Mouse (Mus musculus) midbrain, embryonic 14.5 days (tissue): ENCODE results near the gene Gm21969. TPM values are rescaled to one million over a fixed set of nuclear protein-coding genes. Genes with fewer than 3 reads are reported as not detected.

Experiments used
- ATAC-seq: fragments of 200-750 bp; cut with Nextera tagmentation; 2 replicates; pipeline ENCODE4 v1.8.0; 2017; ENCODE audit warnings: moderate number of reproducible peaks, moderate library complexity; ENCODE audit not compliant: low FRiP score, low TSS enrichment
- DNase-seq: peaks from one replicate; pipeline ENCODE4 v3.0.0-alpha.2; 2015
- H3K27ac ChIP-seq: fragments of 300-500 bp; sonication (generic); replicated peaks from 2 replicates; pipeline ENCODE4 v1.5.1; 2014; ENCODE audit warnings: mild to moderate bottlenecking, low read depth, low read length, moderate library complexity
- H3K27me3 ChIP-seq: fragments of 300-500 bp; sonication (generic); 2 replicates; pipeline ENCODE4 v1.6.1; 2014; ENCODE audit warnings: low read length, control low read depth, mixed read lengths; ENCODE audit not compliant: control insufficient read depth, insufficient read depth
- H3K36me3 ChIP-seq: fragments of 300-500 bp; sonication (generic); 2 replicates; pipeline ENCODE4 v1.6.1; 2014; ENCODE audit warnings: low read length, control low read depth; ENCODE audit not compliant: control insufficient read depth, insufficient read depth
- H3K4me1 ChIP-seq: fragments of 300-500 bp; sonication (generic); 2 replicates; pipeline ENCODE4 v1.6.1; 2014; ENCODE audit warnings: mild to moderate bottlenecking, antibody characterized with exemption, low read length, control low read depth; ENCODE audit not compliant: control insufficient read depth, insufficient read depth
- H3K4me2 ChIP-seq: fragments of 300-500 bp; sonication (generic); 2 replicates; pipeline ENCODE4 v1.6.1; 2014; ENCODE audit warnings: mild to moderate bottlenecking, low read length, moderate library complexity
- H3K4me3 ChIP-seq: fragments of 300-500 bp; sonication (generic); replicated peaks from 2 replicates; pipeline ENCODE4 v1.5.1; 2014; ENCODE audit warnings: low read depth, low read length
- H3K9ac ChIP-seq: fragments of 300-500 bp; sonication (generic); replicated peaks from 2 replicates; pipeline ENCODE4 v1.6.1; 2014; ENCODE audit warnings: mild to moderate bottlenecking, low read length, moderate library complexity
- H3K9me3 ChIP-seq: fragments of 300-500 bp; sonication (generic); 2 replicates; pipeline ENCODE4 v1.6.1; 2016; ENCODE audit warnings: low read length, control low read depth, mixed read lengths; ENCODE audit not compliant: control insufficient read depth
- WGBS: fragments of 180-500 bp; shearing (Covaris S2); extraction: QIAGEN DNeasy Blood & Tissue Kit; methylation state at CpG from one replicate; pipeline ENCODE4 v1.1.7; 2014; 5-methylcytosine and 5-hydroxymethylcytosine counted together
- polyA plus RNA-seq: library from polyadenylated mRNA; unstranded; fragments of >200 nt; fragmentation: Nextera tagmentation; extraction: Ambion mirVana; gene quantifications from 2 replicates; pipeline ENCODE4 v1.2.1, GENCODE M21; 2014

Gene Gm21969
- polyA plus RNA-seq, 1 experiment from 2014 or later, result not detected

GRCm38 (mm10) chr4:139582346-139582745 lies 20.6 kb upstream of the Gm21969 start:
- H3K9me3 ChIP-seq, result no peaks in the 10 kb centered on the region
- DNase-seq (no peak), ATAC-seq (no peak)
- 76% methylated on average over 6 of the region's 6 CpGs for WGBS
- H3K4me2 ChIP-seq, result no peak overlapping the region
- peaks cover 17% of the 10 kb centered on the region for H3K4me1 ChIP-seq
- H3K27ac ChIP-seq, result no peak overlapping the region
- no peak overlapping the region for H3K9ac ChIP-seq
- no peak overlapping the region for H3K4me3 ChIP-seq
- no peaks in the 10 kb centered on the region for H3K36me3 ChIP-seq
- H3K27me3 ChIP-seq, result no peaks in the 10 kb centered on the region

DNA sequence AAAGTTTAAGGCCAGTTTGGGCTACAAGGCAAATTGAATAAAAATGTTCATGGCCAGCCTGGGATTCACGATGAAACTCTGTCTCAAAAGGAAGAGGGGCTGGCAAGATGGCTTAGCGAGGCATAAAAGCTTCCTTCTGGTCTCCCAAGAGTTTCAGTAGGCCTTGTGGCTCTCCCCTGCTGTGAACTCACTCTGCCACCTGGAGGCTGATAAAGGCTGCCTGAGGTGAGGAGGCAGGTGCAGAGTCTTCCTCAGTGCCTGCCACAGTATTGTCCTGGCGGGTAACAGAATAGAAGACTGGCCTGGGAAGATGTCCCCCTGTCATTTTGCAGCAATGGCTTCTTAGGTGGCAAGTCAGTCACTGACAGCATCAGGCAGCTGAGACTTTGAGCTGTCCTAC lies 20.1 kb upstream of the Gm21969 start:
- Histone ChIP-seq H3K36me3 (no peaks in the 10 kb centered on the region), H3K27ac (no peak overlapping the region), H3K4me1 (peaks cover 16% of the 10 kb centered on the region), H3K9ac (no peak overlapping the region), H3K9me3 (no peaks in the 10 kb centered on the region), H3K27me3 (no peaks in the 10 kb centered on the region), H3K4me2 (no peak overlapping the region), H3K4me3 (no peak overlapping the region)
- DNase-seq, result no peak
- ATAC-seq, result no peak
- WGBS, result 23% methylated on average over 3 of the region's 3 CpGs

DNA sequence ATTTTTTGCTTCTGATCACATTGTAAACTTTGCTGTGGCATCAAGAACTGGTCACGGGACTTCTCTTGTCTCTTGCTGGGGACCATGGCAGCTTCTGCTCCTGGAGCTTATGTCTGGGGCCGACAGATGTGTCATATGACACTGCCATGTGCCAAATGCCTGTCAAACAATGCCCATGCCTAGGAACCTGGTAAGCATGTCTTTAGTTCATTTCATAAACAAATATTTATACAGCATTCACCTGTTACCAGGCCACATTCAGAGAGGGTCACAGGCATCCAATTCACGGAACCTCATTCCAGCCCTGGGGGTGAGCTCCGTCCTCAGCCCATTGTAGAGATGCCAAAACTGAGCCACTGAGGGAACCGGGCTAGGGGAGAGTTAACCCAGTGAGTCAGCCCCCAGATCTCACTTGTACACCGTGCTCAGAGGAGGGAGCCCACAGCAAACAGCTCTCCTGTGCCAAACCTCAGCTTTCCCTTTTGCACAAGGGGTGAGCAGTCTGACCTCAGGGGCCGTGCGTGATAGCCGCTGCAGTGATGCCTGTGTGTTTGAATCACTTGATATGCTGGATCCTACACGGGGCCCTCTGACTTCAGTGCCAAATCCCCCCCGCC lies 19.2 kb upstream of the Gm21969 start:
- 80% methylated on average over 11 of the region's 11 CpGs for WGBS
- H3K27me3 ChIP-seq, result no peaks in the 10 kb centered on the region
- no peak overlapping the region for H3K4me3 ChIP-seq
- no peak overlapping the region for H3K27ac ChIP-seq
- no peaks in the 10 kb centered on the region for H3K9me3 ChIP-seq
- no peak overlapping the region for H3K9ac ChIP-seq
- H3K4me1 ChIP-seq, result peaks cover 16% of the 10 kb centered on the region
- ATAC-seq (no peak), DNase-seq (no peak)
- no peaks in the 10 kb centered on the region for H3K36me3 ChIP-seq
- H3K4me2 ChIP-seq, result no peak overlapping the region

- Histone ChIP-seq H3K27ac (no peak overlapping the region), H3K4me2 (no peak overlapping the region)
- ATAC-seq, result no peak
Observed at GRCm38 (mm10) chr4:139584704-139585103, 18.3 kb upstream of the Gm21969 start.

DNA sequence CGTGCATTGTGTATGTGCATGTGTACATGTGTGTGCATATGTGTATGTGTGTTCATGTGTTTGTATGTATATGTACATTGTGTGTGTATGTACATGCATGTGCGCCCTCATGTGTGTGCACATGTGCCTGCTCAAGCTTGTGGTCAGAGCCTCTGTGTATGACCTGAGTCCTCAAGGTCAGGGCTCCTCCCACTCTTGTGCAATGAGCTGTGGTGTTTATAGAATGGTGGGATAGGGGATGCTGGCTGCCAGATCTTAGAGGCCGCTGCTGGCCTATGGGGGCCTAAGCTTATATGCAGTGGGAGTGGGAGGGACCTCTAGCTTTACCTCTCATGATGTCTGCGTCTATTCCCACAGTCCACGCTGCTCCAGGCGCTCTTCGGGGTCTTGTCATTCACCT lies 17.3 kb upstream of the Gm21969 start:
- Histone ChIP-seq H3K4me1 (peaks cover 15% of the 10 kb centered on the region), H3K4me2 (no peak overlapping the region), H3K27me3 (no peaks in the 10 kb centered on the region), H3K27ac (no peak overlapping the region), H3K36me3 (no peaks in the 10 kb centered on the region), H3K4me3 (no peak overlapping the region), H3K9ac (no peak overlapping the region), H3K9me3 (no peaks in the 10 kb centered on the region)
- no peak for DNase-seq
- no peak for ATAC-seq
- 85% methylated on average over 7 of the region's 7 CpGs for WGBS

More at GRCm38 (mm10) chr4:139584704-139585103, 18.3 kb upstream of the Gm21969 start:
- DNase-seq, result no peak
- H3K4me3 ChIP-seq, result no peak overlapping the region
- no peaks in the 10 kb centered on the region for H3K27me3 ChIP-seq
- H3K9ac ChIP-seq, result no peak overlapping the region
- WGBS, result 77% methylated on average over 11 of the region's 11 CpGs
- no peaks in the 10 kb centered on the region for H3K36me3 ChIP-seq
- peaks cover 19% of the 10 kb centered on the region for H3K4me1 ChIP-seq
- H3K9me3 ChIP-seq, result no peaks in the 10 kb centered on the region

DNA sequence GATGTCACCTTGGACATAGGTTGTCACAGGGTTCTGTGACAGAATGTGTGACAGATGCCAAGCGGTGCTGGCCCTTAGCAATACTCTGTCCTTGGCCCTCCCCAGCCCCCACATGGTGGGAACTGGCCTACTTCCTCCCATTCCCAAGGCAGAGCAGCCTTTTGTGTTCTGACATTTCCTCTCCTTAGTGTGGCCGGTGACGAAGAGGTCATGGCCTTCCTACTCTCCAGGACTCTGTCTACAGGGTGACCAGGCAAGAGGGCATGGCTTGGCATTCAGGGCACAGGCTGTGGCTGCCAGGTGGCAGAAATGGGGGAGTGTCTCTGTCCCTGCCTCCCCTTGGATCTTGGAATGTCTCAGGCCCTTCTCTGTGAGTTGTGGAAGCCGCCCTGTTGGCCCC lies 15.6 kb upstream of the Gm21969 start:
- Histone ChIP-seq H3K27ac (no peak overlapping the region), H3K4me3 (no peak overlapping the region), H3K9ac (no peak overlapping the region), H3K4me2 (no peak overlapping the region), H3K4me1 (peaks cover 4% of the 10 kb centered on the region; the same call in 1 of the 2 replicates), H3K27me3 (no peaks in the 10 kb centered on the region), H3K36me3 (no peaks in the 10 kb centered on the region), H3K9me3 (no peaks in the 10 kb centered on the region)
- DNase-seq (no peak), ATAC-seq (no peak)
- 81% methylated on average over 4 of the region's 4 CpGs for WGBS

GRCm38 (mm10) chr4:139587773-139588172 lies 15.2 kb upstream of the Gm21969 start:
- H3K27me3 ChIP-seq, result no peaks in the 10 kb centered on the region
- no peak overlapping the region for H3K9ac ChIP-seq
- H3K9me3 ChIP-seq, result no peaks in the 10 kb centered on the region
- no peak overlapping the region for H3K4me3 ChIP-seq
- no peak overlapping the region for H3K4me2 ChIP-seq
- H3K4me1 ChIP-seq, result peaks cover 4% of the 10 kb centered on the region; the same call in 1 of the 2 replicates
- H3K27ac ChIP-seq, result no peak overlapping the region
- ATAC-seq (no peak), DNase-seq (no peak)
- H3K36me3 ChIP-seq, result no peaks in the 10 kb centered on the region
- 89% methylated on average over 4 of the region's 4 CpGs for WGBS

- H3K27me3 ChIP-seq, result no peaks in the 10 kb centered on the region
- peak overlapping the region; percentile 52; the same call in 1 of the 2 replicates for H3K27ac ChIP-seq
- no peak overlapping the region for H3K4me3 ChIP-seq
- no peaks in the 10 kb centered on the region for H3K9me3 ChIP-seq
- 43% methylated on average over 5 of the region's 5 CpGs for WGBS
- H3K4me2 ChIP-seq, result no peak overlapping the region
- DNase-seq (peak; percentile 53), ATAC-seq (no peak)
- H3K4me1 ChIP-seq, result peaks cover 4% of the 10 kb centered on the region; the same call in 1 of the 2 replicates
- no peak overlapping the region for H3K9ac ChIP-seq
- no peaks in the 10 kb centered on the region for H3K36me3 ChIP-seq
Observed at GRCm38 (mm10) chr4:139589351-139590027, 13.5 kb upstream of the Gm21969 start.

DNA sequence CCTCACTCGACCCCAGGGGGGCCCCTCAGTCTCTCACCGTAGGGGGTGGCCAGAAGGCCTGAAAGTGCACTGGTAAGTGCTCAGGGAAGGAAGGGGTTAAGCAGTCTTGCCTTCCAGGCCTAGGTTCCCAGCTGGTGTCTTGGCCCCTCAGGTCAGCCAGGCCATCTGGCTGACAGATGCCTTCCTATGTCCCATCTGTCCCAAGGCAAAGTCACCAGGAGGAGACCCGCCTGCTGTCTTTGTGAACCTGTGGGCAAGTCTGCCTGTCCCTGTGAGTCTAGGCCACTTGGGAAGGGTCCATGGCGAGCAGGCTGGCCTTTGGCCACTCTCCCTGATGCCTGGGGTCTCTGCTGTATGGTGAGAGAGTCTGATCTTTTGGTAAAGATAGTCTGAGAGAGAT lies 12.5 kb upstream of the Gm21969 start:
- Histone ChIP-seq H3K9me3 (no peaks in the 10 kb centered on the region), H3K4me1 (peaks cover 7% of the 10 kb centered on the region), H3K4me2 (no peak overlapping the region), H3K27me3 (no peaks in the 10 kb centered on the region), H3K4me3 (no peak overlapping the region), H3K27ac (peak overlapping the region; percentile 52; the same call in 1 of the 2 replicates), H3K36me3 (no peaks in the 10 kb centered on the region), H3K9ac (no peak overlapping the region)
- ATAC-seq (no peak), DNase-seq (peak; percentile 49)
- 34% methylated on average over 4 of the region's 4 CpGs for WGBS
